Mouse (Mus musculus) forebrain, embryonic 15.5 days (tissue): Measurements from ENCODE around the gene Gm3278. TPM values are rescaled to one million over a fixed set of nuclear protein-coding genes. Genes with fewer than 3 reads are reported as not detected.
"Not testable (repeated sequence)": the region's sequence is repeated elsewhere in the genome, so short reads cannot be mapped to it uniquely, and the experiment has no call there.

Experiments used
- ATAC-seq: fragments of 200-750 bp; cut with Nextera tagmentation; replicated peaks from 2 replicates; pipeline ENCODE4 v1.8.0; 2017; ENCODE audit warnings: mild to moderate bottlenecking, moderate TSS enrichment, moderate library complexity
- H3K27ac ChIP-seq: fragments of 300-500 bp; sonication (generic); replicated peaks from 2 replicates; pipeline ENCODE4 v1.5.1; 2015; ENCODE audit warnings: mild to moderate bottlenecking, inconsistent platforms
- H3K27me3 ChIP-seq: fragments of 300-500 bp; sonication (generic); 2 replicates; pipeline ENCODE4 v1.6.1; 2015; ENCODE audit warnings: inconsistent platforms
- H3K36me3 ChIP-seq: fragments of 300-500 bp; sonication (generic); 2 replicates; pipeline ENCODE4 v1.6.1; 2015; ENCODE audit warnings: mild to moderate bottlenecking, inconsistent platforms
- H3K4me1 ChIP-seq: fragments of 300-500 bp; sonication (generic); 2 replicates; pipeline ENCODE4 v1.6.1; 2015; ENCODE audit warnings: inconsistent platforms
- H3K4me2 ChIP-seq: fragments of 300-500 bp; sonication (generic); replicated peaks from 2 replicates; pipeline ENCODE4 v1.6.1; 2015; ENCODE audit warnings: mild to moderate bottlenecking, inconsistent platforms
- H3K4me3 ChIP-seq: fragments of 300-500 bp; sonication (generic); 2 replicates; pipeline ENCODE4 v1.5.1; 2015; ENCODE audit warnings: mild to moderate bottlenecking, inconsistent platforms
- H3K9ac ChIP-seq: fragments of 300-500 bp; sonication (generic); replicated peaks from 2 replicates; pipeline ENCODE4 v1.6.1; 2015; ENCODE audit warnings: mild to moderate bottlenecking, inconsistent platforms
- H3K9me3 ChIP-seq: fragments of 300-500 bp; sonication (generic); 2 replicates; pipeline ENCODE4 v1.6.1; 2016; ENCODE audit warnings: inconsistent platforms
- WGBS: fragments of 180-500 bp; shearing (Covaris S2); methylation state at CpG from one replicate; pipeline ENCODE4 v1.1.7; 2015; ENCODE audit warnings: mixed read lengths; 5-methylcytosine and 5-hydroxymethylcytosine counted together
- polyA plus RNA-seq: library from polyadenylated mRNA; unstranded; fragments of >200 nt; fragmentation: Nextera tagmentation; extraction: Ambion mirVana; gene quantifications from 2 replicates; pipeline ENCODE4 v1.2.1, GENCODE M21; 2015

The Gm3278 gene
- polyA plus RNA-seq, result not detected in 2 replicates

DNA sequence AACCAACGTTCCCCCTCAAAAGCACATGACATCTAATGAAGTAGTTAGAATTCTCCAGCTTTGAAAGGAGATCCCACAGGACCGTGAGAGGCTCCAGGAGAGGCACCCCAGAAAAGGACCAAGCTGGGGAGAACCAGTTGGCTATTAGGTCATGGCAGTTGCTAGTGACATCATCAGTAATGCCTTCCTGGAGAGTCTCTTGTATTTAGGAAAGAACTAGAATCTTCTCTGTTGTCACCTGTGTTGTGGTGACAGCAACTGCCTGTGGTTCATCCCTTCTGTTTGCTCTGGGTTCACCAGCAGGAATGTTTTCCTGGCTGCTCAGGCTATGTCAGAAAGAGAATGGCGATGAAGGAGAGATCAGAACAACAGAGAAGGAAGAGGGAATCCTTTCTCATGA is at the start of gene Gm3278:
TSS of gene Gm3278 (plus strand) at position 301 of the 400 bp plus-strand sequence.
- H3K9me3 ChIP-seq, H3K36me3 ChIP-seq, H3K4me2 ChIP-seq, H3K4me3 ChIP-seq, H3K9ac ChIP-seq, H3K27me3 ChIP-seq, H3K4me1 ChIP-seq, H3K27ac ChIP-seq, ATAC-seq: not testable (repeated sequence)
- 87% methylated on average over 1 of the region's 3 CpGs for WGBS

DNA sequence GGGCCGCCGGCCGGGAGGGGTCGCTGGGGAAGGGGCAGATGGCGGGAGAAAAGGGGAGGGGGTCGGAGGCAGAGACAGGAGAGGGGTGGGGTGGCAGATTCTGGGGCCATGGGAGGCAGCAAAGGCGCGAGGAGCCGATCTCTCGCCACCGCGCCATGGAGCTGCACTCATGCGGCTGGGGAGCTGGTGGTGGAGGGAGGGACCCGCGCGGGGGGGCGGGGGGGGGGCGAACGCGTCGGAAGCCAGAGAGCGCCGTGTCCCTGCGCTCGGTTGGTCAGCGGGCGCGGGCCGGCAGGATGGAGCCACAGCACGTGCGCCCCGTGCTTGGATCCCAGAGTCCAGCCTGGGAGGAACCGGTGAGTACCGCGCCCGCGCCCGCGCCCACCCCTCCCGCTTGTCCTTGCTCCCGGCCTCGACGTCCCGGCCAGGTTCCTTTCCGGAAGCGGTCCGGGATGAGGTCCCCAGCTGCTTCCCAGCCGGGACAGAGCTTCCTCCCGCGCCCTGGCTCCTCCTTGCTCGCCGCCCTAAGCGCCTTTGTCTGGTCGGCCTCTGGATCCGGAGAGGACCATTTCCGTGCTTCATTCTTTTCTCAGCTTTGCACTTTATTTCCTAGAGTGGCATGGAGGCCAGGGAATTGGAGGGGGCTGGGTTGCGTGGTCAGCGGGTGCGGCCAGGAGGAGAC is 36.8 kb upstream of the Gm3278 start, which contains the start of gene Gm3264:
TSS of gene Gm3264 (plus strand) at position 278 of the 682 bp plus-strand sequence.
- Histone ChIP-seq H3K9ac (peak within 1 kb of the TSS; percentile 64), H3K4me3 (peak within 1 kb of the TSS; percentile 47), H3K4me2 (peak within 1 kb of the TSS; percentile 50)
- H3K36me3 ChIP-seq, H3K4me1 ChIP-seq, ATAC-seq, H3K27me3 ChIP-seq, H3K9me3 ChIP-seq, H3K27ac ChIP-seq: not testable (repeated sequence)
- 3% methylated on average over 46 of the region's 59 CpGs for WGBS

Other genes starting within 250 kb of the Gm3278 start
- 0.22 and 0.77 TPM in 2 replicates for gene Gm3239, start 228.2 kb upstream of the Gm3278 start, polyA plus RNA-seq
- not detected in 2 replicates for gene Gm7876, start 183.2 kb upstream of the Gm3278 start, polyA plus RNA-seq
- gene Gm3252, start 165.6 kb upstream of the Gm3278 start, polyA plus RNA-seq, result 1.9 and 2.3 TPM in 2 replicates
- gene Gm9602, start 116.1 kb upstream of the Gm3278 start, polyA plus RNA-seq, result not detected in 2 replicates
- gene Gm3269, start 54.3 kb upstream of the Gm3278 start, polyA plus RNA-seq, result not detected in 2 replicates
- 2.3 and 3.2 TPM in 2 replicates for gene Gm3264, start 36.8 kb upstream of the Gm3278 start, polyA plus RNA-seq
- not detected in 2 replicates for gene Gm8297, start 91.5 kb downstream of the Gm3278 start, polyA plus RNA-seq
- gene Gm3298, start 123.5 kb downstream of the Gm3278 start, polyA plus RNA-seq, result not detected in 2 replicates
- gene 4930555G01Rik, start 158.2 kb downstream of the Gm3278 start, polyA plus RNA-seq, result not detected in 2 replicates
- 6.7 and 6.9 TPM in 2 replicates for gene Gm8281, start 178.6 kb downstream of the Gm3278 start, polyA plus RNA-seq
- not detected in 2 replicates for gene Gm8279, start 239.1 kb downstream of the Gm3278 start, polyA plus RNA-seq